Mouse (Mus musculus) lung, postnatal 4 days (tissue): ENCODE results near the gene H2-M10.3.
"Not testable (repeated sequence)": the region's sequence is repeated elsewhere in the genome, so short reads cannot be mapped to it uniquely, and the experiment has no call there.

Source experiments
- DNase-seq, 2 experiments: peaks; one replicate each; pipeline ENCODE4 v3.0.0; 2021

H2-M10.3 gene

DNA sequence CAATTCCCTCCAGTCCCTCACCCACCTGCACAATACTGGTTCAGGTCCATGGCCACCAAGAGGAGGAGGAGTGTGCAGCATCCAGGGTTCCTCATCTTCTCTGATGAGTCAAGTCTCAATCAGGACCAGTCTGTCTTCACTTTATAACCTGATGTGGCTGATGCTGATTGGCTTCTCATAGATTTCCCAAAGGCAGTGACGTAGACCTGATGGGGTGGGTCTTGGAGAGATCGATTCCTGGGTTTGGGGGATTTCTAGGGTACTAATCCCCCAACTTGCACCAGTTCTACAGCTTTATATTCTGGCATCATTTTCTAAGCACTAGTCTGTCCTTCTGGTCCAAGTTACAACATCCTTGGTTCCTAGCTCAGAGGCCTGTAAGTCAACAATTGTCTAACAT, at the start of gene H2-M10.3:
H2-M10.3 (minus strand) TSS at position 101 of the 400 bp plus-strand sequence.
- DNase-seq: not testable (repeated sequence)

DNA sequence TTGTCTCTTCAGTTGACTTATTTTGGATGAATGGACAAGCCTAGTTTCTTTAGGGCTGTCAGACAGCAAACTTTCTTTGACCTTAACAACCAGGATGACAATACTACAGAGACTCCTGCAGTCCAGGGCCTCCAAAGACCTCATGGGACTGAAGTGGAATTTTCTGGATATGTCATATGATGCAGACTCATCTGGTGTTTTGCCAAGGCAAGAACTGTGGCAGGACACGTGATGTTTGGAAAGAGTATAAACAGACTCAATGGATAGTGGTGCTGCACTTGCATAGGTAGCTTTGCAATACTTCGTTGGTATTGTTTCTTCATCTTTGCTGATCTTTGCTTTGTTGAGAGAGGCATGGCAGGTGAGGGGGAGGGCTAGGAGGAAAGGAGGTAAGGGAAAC, 49.2 kb upstream of the H2-M10.3 start:
- DNase-seq: no peak

DNA sequence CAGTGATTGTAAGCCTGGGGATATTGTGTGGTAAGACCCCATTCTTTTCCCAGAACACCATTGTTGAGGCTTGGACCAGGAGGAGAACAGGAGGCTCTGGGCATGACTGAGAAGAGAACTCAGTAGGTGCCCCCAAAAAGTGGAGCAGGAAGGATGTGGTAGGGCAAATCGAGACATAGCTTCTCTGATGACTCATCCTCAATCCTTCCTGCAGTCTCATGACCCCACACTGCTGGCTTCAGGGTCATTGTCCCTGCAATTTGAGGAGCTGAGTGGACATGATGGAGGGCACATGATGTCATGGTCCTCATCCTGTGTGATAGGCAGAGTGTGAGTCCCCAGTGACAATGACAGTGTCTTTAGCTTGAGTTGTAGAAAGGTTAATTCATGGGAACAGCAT, 47.2 kb upstream of the H2-M10.3 start:
- no peak for DNase-seq

DNA sequence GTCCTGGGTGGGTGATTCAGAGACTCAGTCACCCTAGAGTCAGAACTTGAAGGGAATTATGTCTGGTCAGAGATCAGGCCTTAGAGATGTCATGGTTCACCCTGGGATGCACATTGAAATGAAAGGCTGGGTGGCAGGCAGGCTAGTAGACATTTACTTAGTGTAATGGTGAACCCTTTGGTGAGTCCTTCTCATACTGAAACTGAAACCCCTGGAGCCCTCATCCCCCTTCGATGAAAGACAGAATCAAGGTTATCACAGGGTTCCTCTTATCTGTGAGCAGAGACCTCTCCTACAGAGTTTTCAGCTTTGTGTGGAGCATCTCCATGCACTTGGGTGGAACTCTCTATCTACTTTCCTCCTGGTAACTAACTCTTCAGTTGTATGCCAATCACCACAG, 46.1 kb upstream of the H2-M10.3 start:
- no peak for DNase-seq

DNA sequence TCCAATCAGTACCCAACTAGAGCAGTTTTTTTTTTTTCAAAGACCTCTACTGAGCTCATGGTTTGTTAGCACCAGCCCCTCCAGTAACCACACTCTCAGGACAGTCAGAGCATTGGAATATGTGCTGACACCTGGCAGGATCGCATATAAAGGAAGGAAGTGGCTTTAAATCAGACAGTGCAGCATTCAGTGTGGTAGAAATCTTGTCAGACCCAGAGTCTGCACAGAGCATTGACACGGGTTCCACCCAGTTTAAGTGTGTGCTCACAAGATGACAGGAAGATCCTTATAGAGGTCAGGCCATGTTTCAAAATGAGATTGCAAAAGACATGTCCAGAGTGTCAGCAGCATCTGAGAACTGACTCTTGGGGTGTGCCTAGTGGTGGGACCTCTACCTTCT, 21.7 kb upstream of the H2-M10.3 start:
- DNase-seq: no peak

DNA sequence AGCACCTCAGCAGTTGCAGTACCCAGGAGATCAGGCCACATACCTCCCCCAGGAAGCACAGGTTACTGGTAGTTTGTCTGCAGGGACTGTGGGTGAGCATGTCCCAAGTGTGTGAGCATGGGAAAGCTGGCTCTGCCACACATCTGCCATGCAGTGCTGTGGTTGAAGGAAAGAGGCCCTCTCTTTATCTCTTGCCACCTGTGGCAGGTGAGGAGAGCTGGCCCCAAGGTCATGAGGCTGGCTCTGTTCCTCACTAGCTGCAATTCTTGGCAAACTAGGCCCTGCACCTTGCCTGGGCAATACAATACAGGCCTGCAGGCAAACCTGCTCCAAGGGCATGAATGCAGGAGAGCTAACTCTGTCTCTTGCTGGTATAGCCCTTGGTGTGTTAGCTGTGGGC, 5.8 kb downstream of the H2-M10.3 start:
- DNase-seq: not testable (repeated sequence)

DNA sequence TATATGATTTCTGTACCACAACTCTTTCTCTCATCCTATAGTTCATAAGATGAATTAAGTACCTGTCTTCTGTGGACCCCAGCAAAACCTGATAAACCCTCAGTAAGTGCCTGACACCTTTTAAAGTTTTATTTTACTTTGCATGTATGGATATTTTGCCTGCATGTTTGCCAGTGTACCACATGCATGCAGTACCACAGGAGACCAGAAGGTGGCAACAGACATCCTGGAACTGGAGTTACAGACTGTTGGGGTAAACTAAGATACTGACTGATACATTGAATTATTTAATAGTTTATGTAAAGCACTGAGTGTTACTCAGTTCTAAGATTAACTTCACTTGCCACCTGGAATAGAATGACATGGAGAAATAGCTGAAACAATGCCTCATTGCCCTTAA, 10.7 kb downstream of the H2-M10.3 start:
- peak in 1 of 2 experiments; percentile 24 for DNase-seq

DNA sequence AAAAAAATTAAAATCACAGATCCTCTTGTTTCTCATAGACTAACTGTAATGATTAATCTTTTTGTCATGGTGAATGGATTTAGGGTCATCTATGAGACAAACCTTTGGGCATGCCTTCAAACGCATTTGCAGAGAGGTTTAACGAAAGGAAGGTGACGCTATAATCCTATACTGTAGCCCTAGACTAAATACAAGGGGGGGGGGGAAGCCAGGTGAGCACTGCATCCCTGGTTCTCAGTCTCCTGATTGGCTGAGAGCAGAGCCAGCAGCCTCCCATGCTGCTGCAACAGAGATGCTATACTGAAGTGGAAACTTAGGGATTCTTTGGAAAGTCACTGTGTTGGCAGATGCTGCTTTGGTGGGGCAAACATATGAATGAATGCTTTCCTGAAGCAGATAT, 12.5 kb downstream of the H2-M10.3 start:
- no peak for DNase-seq

DNA sequence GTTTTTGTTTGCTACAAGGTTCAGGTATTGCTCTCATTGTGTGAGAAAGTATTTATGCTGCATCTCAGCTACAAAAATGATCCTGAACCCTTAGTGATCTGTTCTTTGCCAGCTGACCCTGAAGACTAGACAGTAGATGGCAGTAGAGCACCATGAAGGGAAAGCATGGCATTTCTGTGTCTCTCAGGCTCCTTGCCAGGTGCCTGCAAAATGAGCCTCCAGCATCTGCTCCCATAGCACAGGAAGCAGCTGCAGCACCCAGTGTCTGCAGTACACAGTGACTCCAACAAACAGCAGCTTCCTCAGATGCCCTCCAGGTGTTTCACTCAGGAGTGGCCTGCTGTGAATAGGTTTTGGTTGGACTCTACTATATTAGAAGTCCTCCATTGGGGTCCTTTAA, 12.9 kb downstream of the H2-M10.3 start:
- peak; percentile 27 to 36 for DNase-seq

DNA sequence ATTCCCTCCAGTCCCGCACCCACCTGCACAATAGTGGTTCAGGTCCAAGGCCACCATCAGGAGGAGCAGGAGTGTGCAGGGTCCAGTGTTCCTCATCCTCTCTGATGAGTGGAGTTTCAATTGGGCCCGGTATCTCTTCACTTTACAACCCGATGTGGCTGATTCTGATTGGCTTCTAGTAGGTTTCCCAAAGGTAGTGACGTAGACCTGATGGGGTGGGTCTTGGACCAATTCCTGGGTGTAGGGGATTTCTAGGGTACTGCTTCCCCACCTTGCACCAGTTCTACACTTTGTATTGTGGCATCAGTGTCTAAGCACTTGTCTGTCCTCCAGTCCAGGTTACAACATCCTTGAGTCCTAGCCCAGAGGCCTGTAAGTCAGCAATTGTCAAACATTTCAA, 42.2 kb downstream of the H2-M10.3 start, which contains the start of gene H2-M10.1:
H2-M10.1 (minus strand) TSS at position 101 of the 400 bp plus-strand sequence.
- DNase-seq: no peak

DNA sequence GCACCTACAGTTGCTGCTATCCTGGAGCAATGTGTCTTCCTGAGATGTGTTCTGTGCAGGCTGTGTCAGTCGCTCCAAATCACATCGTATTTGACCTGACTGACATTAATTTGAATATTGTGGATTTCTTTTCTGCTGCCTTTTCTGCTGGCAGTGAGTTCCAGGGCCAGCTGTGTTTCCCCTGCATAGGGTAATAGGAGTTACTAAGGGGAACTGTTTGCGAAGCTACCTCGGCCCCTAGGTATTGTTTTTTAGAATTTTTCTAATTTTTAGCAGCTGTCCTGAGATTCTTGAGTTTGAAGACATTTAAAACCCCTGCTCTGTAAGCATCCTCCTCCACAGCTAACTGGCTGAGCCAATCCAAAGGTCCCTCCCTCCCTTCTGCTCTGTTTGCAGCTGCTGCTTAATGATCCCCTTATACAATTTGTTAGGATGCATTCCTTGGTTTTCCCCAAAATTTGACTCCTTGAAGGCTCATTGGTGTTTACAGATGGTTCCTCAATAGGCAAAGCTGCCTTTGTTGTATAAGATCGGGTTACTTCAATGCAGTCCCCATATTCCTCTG, 52.4 kb downstream of the H2-M10.3 start:
- no peak for DNase-seq

DNA sequence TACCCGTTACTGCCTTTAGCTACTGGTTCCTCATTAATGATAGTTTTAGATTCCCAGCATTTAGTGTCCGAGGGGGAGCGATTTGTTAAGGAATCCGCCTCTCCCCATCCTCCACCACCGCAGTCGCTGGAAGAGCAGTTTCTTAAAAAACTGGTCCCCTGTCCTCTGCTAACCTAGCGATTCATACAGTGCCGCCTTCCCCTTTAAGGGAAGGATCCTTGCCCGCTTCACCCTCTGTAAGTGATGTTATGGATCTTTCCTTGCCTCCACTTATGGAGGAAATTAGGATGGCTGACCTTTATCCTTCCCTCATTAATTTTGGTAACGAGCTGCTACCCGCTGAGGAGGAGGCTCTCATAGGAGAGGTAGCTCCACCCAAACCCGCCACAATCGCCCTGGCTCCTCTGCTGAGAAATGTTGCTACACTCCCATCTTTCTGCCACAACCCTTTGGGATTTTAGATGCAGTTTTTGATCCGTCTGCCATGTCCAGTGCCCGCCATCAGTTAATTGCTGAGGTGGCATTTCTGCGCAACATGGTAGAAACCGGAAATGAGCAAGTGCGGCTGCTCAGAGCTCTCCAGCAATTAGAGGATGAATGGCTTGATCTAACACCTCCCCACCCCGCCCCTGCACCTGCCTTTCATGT, 53.1 kb downstream of the H2-M10.3 start:
- peak; percentile 31 to 37 for DNase-seq
